16 mouse cellular contexts compared by ENCODE assay signal in genomic region chr15:81798421-81798820, GRCm38 (mm10). TPM values are rescaled to one million over a fixed set of nuclear protein-coding genes. Genes with fewer than 3 reads are reported as not detected.
A peak's percentile ranks its signal among the peaks of the same experiment; 100 is the strongest.
DNase-seq lines count a peak whose midpoint lies in the region; ATAC-seq and TF ChIP-seq lines count a peak whose summit lies in the region.
"Had no signal": no experiment of that assay in that cellular context is flagged by ENCODE, and none has a peak within 500 bp of the region (broad histone marks: within the 10 kb centered on the region; RNA-seq: fewer than 3 reads in every experiment).

No protein-coding gene starts in this region.

- TF ChIP-seq POLR2A in heart, adult 2 months (IDR thresholded peaks at IDR 0.05; ENCODE audit: insufficient read depth, low read depth, low read length), result no peak

- TF ChIP-seq CTCF in heart, adult 2 months (IDR thresholded peaks at IDR 0.05), result no peak

- intact Hi-C loops in heart, adult 2 months (cut with DNase I), result no loop called here
- intact Hi-C loops in heart, postnatal 36 days (cut with DNase I), result no loop called here

- DNase-seq in cerebellum, postnatal 10 days, result peak; percentile 58 to 62
- no peak for DNase-seq in cerebellum, postnatal 36 days
- DNase-seq in heart, adult 2 months, result no peak
- DNase-seq in heart, postnatal 36 days, result no peak
- DNase-seq in kidney, adult 9 months, result peak; percentile 85
- DNase-seq: adrenal gland, postnatal 10 days; cerebellum, adult 11-12 months; heart, postnatal 14 days had no signal

- no peaks in the 10 kb centered on the region for H3K9me3 ChIP-seq in kidney, embryonic 14.5 days (ENCODE audit: control insufficient read depth, low read length)
- H3K9me3 ChIP-seq: embryonic facial prominence, embryonic 13.5 days; forebrain, embryonic 12.5 days; heart, embryonic 15.5 days; hindbrain, embryonic 10.5 days had no signal

- H3K79me2 ChIP-seq in heart, adult 2 months (replicated peaks; ENCODE audit: control insufficient read depth, insufficient read depth, low read length), result no peaks in the 10 kb centered on the region

- no peaks in the 10 kb centered on the region for H3K27me3 ChIP-seq in heart, adult 2 months (ENCODE audit: control insufficient read depth, insufficient read depth, low read length)
- no peaks in the 10 kb centered on the region for H3K27me3 ChIP-seq in kidney, embryonic 14.5 days (ENCODE audit: control insufficient read depth, insufficient read depth, low read length)
- H3K27me3 ChIP-seq: embryonic facial prominence, embryonic 13.5 days; heart, embryonic 15.5 days had no signal

- H3K36me3 ChIP-seq in heart, adult 2 months (ENCODE audit: control insufficient read depth, insufficient read depth, low read length), result no peaks in the 10 kb centered on the region
- peaks cover 20% of the 10 kb centered on the region for H3K36me3 ChIP-seq in kidney, embryonic 14.5 days (ENCODE audit: control insufficient read depth, insufficient read depth, low read length)

- H3K4me2 ChIP-seq in kidney, embryonic 14.5 days (replicated peaks; ENCODE audit: low read depth, low read length), result no peak overlapping the region
- H3K4me2 ChIP-seq: embryonic facial prominence, embryonic 13.5 days; forebrain, embryonic 12.5 days; heart, embryonic 11.5 days; heart, embryonic 15.5 days; hindbrain, embryonic 14.5 days had no signal

- no peak for ATAC-seq in kidney, embryonic 14.5 days (ENCODE audit: low FRiP score, low TSS enrichment)
- ATAC-seq: forebrain, embryonic 16.5 days had no signal

- H3K9ac ChIP-seq in heart, adult 2 months (ENCODE audit: low read depth, low read length), result no peak overlapping the region
- no peak overlapping the region for H3K9ac ChIP-seq in kidney, embryonic 14.5 days (ENCODE audit: low read depth, low read length)
- H3K9ac ChIP-seq: embryonic facial prominence, embryonic 13.5 days; forebrain, embryonic 12.5 days; heart, embryonic 15.5 days; hindbrain, embryonic 14.5 days had no signal

- WGBS in heart, adult 2 months, result 67% methylated on average over 4 of the region's 4 CpGs
- WGBS in kidney, embryonic 14.5 days, result 88% methylated on average over 4 of the region's 4 CpGs

- H3K4me3 ChIP-seq in heart, adult 2 months, result no peak overlapping the region
- H3K4me3 ChIP-seq in kidney, embryonic 14.5 days (ENCODE audit: low read length), result no peak overlapping the region
- H3K4me3 ChIP-seq: embryonic facial prominence, embryonic 13.5 days; forebrain, embryonic 12.5 days; heart, embryonic 15.5 days; hindbrain, embryonic 10.5 days had no signal

- no peak overlapping the region for H3K27ac ChIP-seq in heart, adult 2 months
- no peak overlapping the region for H3K27ac ChIP-seq in kidney, embryonic 14.5 days (ENCODE audit: low read depth, low read length)
- H3K27ac ChIP-seq: embryonic facial prominence, embryonic 13.5 days; forebrain, embryonic 12.5 days; heart, embryonic 15.5 days; hindbrain, embryonic 10.5 days; hindbrain, embryonic 14.5 days had no signal

- TF ChIP-seq EP300 in heart, adult 2 months (IDR thresholded peaks at IDR 0.05; ENCODE audit: insufficient read depth, low read depth, low read length), result 0 out of 2 replicates have a peak, but pooled peaks have one; percentile 24

- H3K4me1 ChIP-seq in heart, adult 2 months (ENCODE audit: control insufficient read depth, insufficient read depth, low read length), result peaks cover 3% of the 10 kb centered on the region
- H3K4me1 ChIP-seq in kidney, embryonic 14.5 days (ENCODE audit: control insufficient read depth, insufficient read depth, low read length), result peaks cover 14% of the 10 kb centered on the region

RNA-seq across cellular contexts. Expression of gene Tef, which starts 3.8 kb away (rescaled TPM):
- total RNA-seq in heart, adult 2 months (2021), result 100 to 1,000 TPM in 1 of 2 experiments, 10 to 100 TPM in 1; 46.7 to 127 TPM
- 76.7 and 100 TPM in 2 replicates for polyA plus RNA-seq in heart, adult 2 months (2012; rRNA removed)
- 100 to 1,000 TPM; 123 to 132 TPM for total RNA-seq in heart, postnatal 36 days (2021)
- 16.1 and 19.2 TPM in 2 replicates for polyA plus RNA-seq in kidney, embryonic 14.5 days (2014; fragmentation: Nextera tagmentation; extraction: Ambion mirVana)

RNA-seq across cellular contexts. Expression of gene Rangap1, which starts 53.1 kb away (rescaled TPM):
- 10 to 100 TPM; 25.7 to 27.3 TPM for total RNA-seq in heart, adult 2 months (2021)
- polyA plus RNA-seq in heart, adult 2 months (2012; rRNA removed), result 14.1 and 19.1 TPM in 2 replicates
- total RNA-seq in heart, postnatal 36 days (2021), result 10 to 100 TPM; 24.9 to 25.1 TPM
- 85.0 and 100.0 TPM in 2 replicates for polyA plus RNA-seq in kidney, embryonic 14.5 days (2014; fragmentation: Nextera tagmentation; extraction: Ambion mirVana)

RNA-seq across cellular contexts. Expression of gene Zc3h7b, which starts 53.6 kb away (rescaled TPM):
- 10 to 100 TPM; 65.5 to 74.9 TPM for total RNA-seq in heart, adult 2 months (2021)
- polyA plus RNA-seq in heart, adult 2 months (2012; rRNA removed), result 30.9 and 35.9 TPM in 2 replicates
- total RNA-seq in heart, postnatal 36 days (2021), result 10 to 100 TPM; 73.7 to 73.9 TPM
- 46.3 and 60.5 TPM in 2 replicates for polyA plus RNA-seq in kidney, embryonic 14.5 days (2014; fragmentation: Nextera tagmentation; extraction: Ambion mirVana)

Comparison
In these comparisons a context has a peak if more than half of its experiments do, and no peak if none do; other contexts are left out.
1. DNase-seq: peak in cerebellum, postnatal 10 days (2 of 2) and kidney, adult 9 months (single experiment); none in cerebellum, postnatal 36 days (0 of 2), heart, adult 2 months (0 of 2) and heart, postnatal 36 days (0 of 2).